Comparison of ENCODE assay signal across 9 mouse cellular contexts in the genomic region with DNA sequence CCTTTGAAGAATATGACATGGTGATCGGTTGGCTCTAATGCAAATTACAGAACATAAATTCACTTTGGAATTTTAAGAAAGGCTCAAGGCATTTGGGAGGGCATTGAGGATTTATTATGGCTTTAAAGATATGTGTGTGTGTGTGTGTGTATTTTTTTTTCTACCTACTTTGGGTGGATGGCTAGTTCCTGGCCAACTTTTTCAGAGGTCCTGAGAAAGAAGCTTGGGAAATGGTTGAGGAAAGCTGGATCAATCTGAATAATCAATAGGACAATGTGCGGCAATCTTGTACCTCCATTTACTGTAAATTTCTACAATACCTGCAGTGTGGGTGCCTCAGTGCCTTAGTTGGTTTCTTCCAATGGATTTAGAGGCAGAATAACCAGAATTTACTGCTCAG.
A peak's percentile ranks its signal among the peaks of the same experiment; 100 is the strongest.
DNase-seq lines count a peak whose midpoint lies in the region; ATAC-seq and TF ChIP-seq lines count a peak whose summit lies in the region.
"Had no signal": no experiment of that assay in that cellular context is flagged by ENCODE, and none has a peak within 500 bp of the region (broad histone marks: within the 10 kb centered on the region; RNA-seq: fewer than 3 reads in every experiment).

No protein-coding gene starts in this region.

- H3K79me2 ChIP-seq in liver, adult 2 months (ENCODE audit: control insufficient read depth, insufficient read depth, low read length) = peaks cover 23% of the 10 kb centered on the region

- H3K4me3 ChIP-seq in liver, adult 2 months (ENCODE audit: insufficient read depth, low read depth, low read length) = peak overlapping the region; percentile 100; the same call in 1 of the 2 replicates
- peak overlapping the region; percentile 90 for H3K4me3 ChIP-seq in forebrain, embryonic 14.5 days (ENCODE audit: low read depth, low read length)
- H3K4me3 ChIP-seq in limb, embryonic 12.5 days (replicated peaks) = peak overlapping the region; percentile 94
- peak overlapping the region; percentile 88 for H3K4me3 ChIP-seq in neural tube, embryonic 13.5 days
- H3K4me3 ChIP-seq: megakaryocyte, embryonic 14.5 days had no signal

- H3K36me3 ChIP-seq in liver, adult 2 months (ENCODE audit: control insufficient read depth, insufficient read depth, low read length) = no peaks in the 10 kb centered on the region
- H3K36me3 ChIP-seq in forebrain, embryonic 14.5 days (ENCODE audit: control insufficient read depth, insufficient read depth, low read length) = no peaks in the 10 kb centered on the region
- H3K36me3 ChIP-seq in limb, embryonic 12.5 days = no peaks in the 10 kb centered on the region
- H3K36me3 ChIP-seq in neural tube, embryonic 13.5 days = no peaks in the 10 kb centered on the region

- peak; percentile 87 for DNase-seq in liver, adult 2 months (ENCODE audit: extremely low read depth, low read depth, low spot score)
- no peak for DNase-seq in liver
- DNase-seq in forebrain, embryonic 14.5 days (ENCODE audit: low spot score) = no peak
- no peak for DNase-seq in cerebellum, postnatal 4 days (ENCODE audit: low spot score in 2 of 2)
- DNase-seq in cerebellum, adult 8-10 months = no peak
- no peak for DNase-seq in cerebellum, adult 9-10 months

- H3K4me1 ChIP-seq in liver, adult 2 months (ENCODE audit: control insufficient read depth, insufficient read depth, low read length) = peaks cover 21% of the 10 kb centered on the region
- peaks cover 15% of the 10 kb centered on the region for H3K4me1 ChIP-seq in forebrain, embryonic 14.5 days (ENCODE audit: control insufficient read depth, insufficient read depth, low read length)
- H3K4me1 ChIP-seq in limb, embryonic 12.5 days (replicated peaks) = peaks cover 60% of the 10 kb centered on the region
- H3K4me1 ChIP-seq in neural tube, embryonic 13.5 days (replicated peaks) = peaks cover 57% of the 10 kb centered on the region

- WGBS in liver, adult 2 months = 21% methylated on average over 2 of the region's 2 CpGs
- 43% methylated on average over 2 of the region's 2 CpGs for WGBS in forebrain, embryonic 14.5 days
- 27% methylated on average over 2 of the region's 2 CpGs for WGBS in limb, embryonic 12.5 days
- WGBS in neural tube, embryonic 13.5 days = 29% methylated on average over 2 of the region's 2 CpGs

- peak overlapping the region; percentile 73 for H3K4me2 ChIP-seq in forebrain, embryonic 14.5 days (ENCODE audit: low read length)
- H3K4me2 ChIP-seq in limb, embryonic 12.5 days = peak overlapping the region; percentile 61
- H3K4me2 ChIP-seq in neural tube, embryonic 13.5 days = peak overlapping the region; percentile 96

- no peak for TF ChIP-seq CTCF in liver, adult 2 months (IDR thresholded peaks at IDR 0.05; ENCODE audit: low read depth, low read length)

- ATAC-seq in forebrain, embryonic 14.5 days = no peak
- ATAC-seq in limb, embryonic 12.5 days (ENCODE audit: insufficient number of reproducible peaks, insufficient read depth, low FRiP score, low TSS enrichment, low read depth) = no peak
- ATAC-seq in neural tube, embryonic 13.5 days (ENCODE audit: low read depth) = no peak

- no peak overlapping the region for H3K9ac ChIP-seq in liver, adult 2 months (ENCODE audit: low read depth, low read length)
- H3K9ac ChIP-seq in forebrain, embryonic 14.5 days (ENCODE audit: low read length) = peak overlapping the region; percentile 97
- peak overlapping the region; percentile 100 for H3K9ac ChIP-seq in limb, embryonic 12.5 days (replicated peaks)
- peak overlapping the region; percentile 100 for H3K9ac ChIP-seq in neural tube, embryonic 13.5 days

- no peaks in the 10 kb centered on the region for H3K27me3 ChIP-seq in liver, adult 2 months (ENCODE audit: control insufficient read depth, insufficient read depth, low read length)
- H3K27me3 ChIP-seq in forebrain, embryonic 14.5 days (replicated peaks; ENCODE audit: control insufficient read depth, insufficient read depth, low read length) = peaks cover 23% of the 10 kb centered on the region
- H3K27me3 ChIP-seq in limb, embryonic 12.5 days = peaks cover 3% of the 10 kb centered on the region; the same call in 1 of the 2 replicates
- H3K27me3 ChIP-seq in neural tube, embryonic 13.5 days = peaks cover 15% of the 10 kb centered on the region; the same call in 1 of the 2 replicates

- no peaks in the 10 kb centered on the region for H3K9me3 ChIP-seq in forebrain, embryonic 14.5 days (replicated peaks; ENCODE audit: control insufficient read depth, low read length)
- H3K9me3 ChIP-seq in limb, embryonic 12.5 days = no peaks in the 10 kb centered on the region
- no peaks in the 10 kb centered on the region for H3K9me3 ChIP-seq in neural tube, embryonic 13.5 days
- H3K9me3 ChIP-seq: megakaryocyte, embryonic 14.5 days had no signal

- TF ChIP-seq POLR2A in liver, adult 2 months (IDR thresholded peaks at IDR 0.05; ENCODE audit: extremely low read depth, insufficient read depth, low read length) = no peak

- H3K27ac ChIP-seq in liver, adult 2 months (replicated peaks; ENCODE audit: insufficient read depth, low read depth, low read length) = peak overlapping the region; percentile 100
- H3K27ac ChIP-seq in forebrain, embryonic 14.5 days (ENCODE audit: low read depth, low read length) = peak overlapping the region; percentile 99
- peak overlapping the region; percentile 100 for H3K27ac ChIP-seq in limb, embryonic 12.5 days
- H3K27ac ChIP-seq in neural tube, embryonic 13.5 days (replicated peaks) = peak overlapping the region; percentile 100
